Mouse (Mus musculus): ENCODE measurements at regions not wholly inside any gene's neighbourhood (a gene's known extent, or its start where the extent isn't known, plus 50 kb on each side); places are given as distances from the start of the nearest gene placed in this dataset.

DNA sequence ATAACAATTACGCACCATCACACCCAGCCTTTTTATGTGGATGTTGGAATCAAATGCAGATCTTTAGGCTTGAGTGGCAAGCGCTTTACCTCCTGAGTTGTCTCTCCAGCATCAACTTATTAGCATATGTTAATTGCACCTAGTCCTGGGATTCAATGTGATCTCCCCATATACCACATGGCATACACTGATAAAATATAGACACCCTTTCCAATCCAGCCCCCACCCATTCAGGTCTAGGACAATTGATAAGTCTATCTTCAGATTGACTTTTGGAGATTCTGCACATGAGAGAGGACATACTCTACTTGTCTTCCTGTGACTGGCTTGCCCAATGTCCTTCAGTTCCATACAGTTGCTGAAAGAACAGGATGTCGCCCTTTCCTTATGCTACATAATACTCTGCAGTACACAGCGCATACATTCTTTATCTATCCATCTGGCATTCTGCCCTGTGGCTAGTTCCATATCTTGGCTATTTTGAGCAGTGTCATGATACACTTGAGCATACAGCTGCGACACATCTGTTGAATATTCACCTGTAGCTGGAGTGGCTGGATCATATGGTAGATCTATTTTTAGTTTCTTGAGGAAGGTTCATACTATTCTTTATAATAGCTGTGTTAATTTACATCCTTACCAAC lies 120.3 kb downstream of the Gsdmc2 start:
- no peak overlapping the region for H3K9ac ChIP-seq
- WGBS = 87% methylated on average over 5 of the region's 5 CpGs
- ATAC-seq (ENCODE audit: insufficient read depth, low FRiP score, low read depth) = no peak

DNA sequence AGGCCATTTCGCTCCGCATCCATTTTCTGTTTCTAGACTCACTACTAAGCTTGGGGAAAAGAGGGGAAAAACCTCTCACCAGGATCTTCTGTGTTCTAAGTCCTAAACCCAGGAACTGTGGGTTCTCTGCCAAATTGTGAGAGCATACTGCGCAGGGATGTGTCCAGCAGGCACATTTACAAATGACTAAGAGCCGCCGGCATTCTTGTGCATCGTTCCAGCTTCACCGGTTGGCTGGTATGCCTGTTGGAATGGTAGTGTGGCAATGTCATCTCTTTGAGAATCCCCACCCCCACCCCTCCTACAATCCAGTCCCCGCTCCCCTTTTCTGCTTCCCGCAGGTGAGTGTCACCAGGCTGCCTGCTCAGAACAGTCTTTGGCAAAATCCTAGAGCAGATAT lies 122.0 kb downstream of the Gsdmc2 start:
- Histone ChIP-seq H3K4me1 (peaks cover 3% of the 10 kb centered on the region; the same call in 1 of the 2 replicates), H3K4me3 (replicated peaks) (no peak overlapping the region), H3K4me2 (no peak overlapping the region), H3K9ac (no peak overlapping the region), H3K27me3 (replicated peaks) (no peaks in the 10 kb centered on the region), H3K27ac (no peak overlapping the region), H3K36me3 (no peaks in the 10 kb centered on the region), H3K9me3 (no peaks in the 10 kb centered on the region)
- 71% methylated on average over 9 of the region's 9 CpGs for WGBS
- no peak for ATAC-seq (ENCODE audit: insufficient read depth, low FRiP score, low read depth)

More for the DNA sequence above, 120.3 kb downstream of the Gsdmc2 start:
- Histone ChIP-seq H3K36me3 (no peaks in the 10 kb centered on the region), H3K9me3 (no peaks in the 10 kb centered on the region), H3K27ac (no peak overlapping the region), H3K4me1 (peaks cover 3% of the 10 kb centered on the region; the same call in 1 of the 2 replicates), H3K4me2 (no peak overlapping the region), H3K4me3 (replicated peaks) (no peak overlapping the region), H3K27me3 (replicated peaks) (no peaks in the 10 kb centered on the region)

GRCm38 (mm10) chr15:63721669-63722357 lies 123.2 kb downstream of the Gsdmc2 start:
- no peak for ATAC-seq (ENCODE audit: insufficient read depth, low FRiP score, low read depth)
- H3K27ac ChIP-seq = no peak overlapping the region
- 74% methylated on average over 3 of the region's 3 CpGs for WGBS

GRCm38 (mm10) chr15:63717812-63718211 lies 127.2 kb downstream of the Gsdmc2 start:
- Histone ChIP-seq H3K4me3 (replicated peaks) (no peak overlapping the region), H3K4me1 (peaks cover under 1% of the 10 kb centered on the region; the same call in 1 of the 2 replicates), H3K9ac (no peak overlapping the region), H3K27ac (no peak overlapping the region), H3K4me2 (no peak overlapping the region), H3K36me3 (no peaks in the 10 kb centered on the region), H3K9me3 (no peaks in the 10 kb centered on the region), H3K27me3 (replicated peaks) (no peaks in the 10 kb centered on the region)
- ATAC-seq (ENCODE audit: insufficient read depth, low FRiP score, low read depth) = no peak
- 91% methylated on average over 8 of the region's 8 CpGs for WGBS

More at GRCm38 (mm10) chr15:63721669-63722357, 123.2 kb downstream of the Gsdmc2 start:
- Histone ChIP-seq H3K4me2 (no peak overlapping the region), H3K27me3 (replicated peaks) (no peaks in the 10 kb centered on the region), H3K9ac (no peak overlapping the region), H3K4me1 (peaks cover 3% of the 10 kb centered on the region; the same call in 1 of the 2 replicates), H3K9me3 (no peaks in the 10 kb centered on the region), H3K36me3 (no peaks in the 10 kb centered on the region), H3K4me3 (replicated peaks) (no peak overlapping the region)

GRCm38 (mm10) chr15:63713697-63714096 lies 131.3 kb downstream of the Gsdmc2 start:
- 81% methylated on average over 3 of the region's 3 CpGs for whole genome bisulfite sequencing
- H3K4me2 ChIP-seq = no peak overlapping the region
- H3K9me3 ChIP-seq = no peaks in the 10 kb centered on the region
- H3K36me3 ChIP-seq = no peaks in the 10 kb centered on the region
- no peaks in the 10 kb centered on the region for H3K27me3 ChIP-seq (replicated peaks)
- H3K27ac ChIP-seq = no peak overlapping the region
- no peak overlapping the region for H3K4me3 ChIP-seq (replicated peaks)
- H3K4me1 ChIP-seq = no peaks in the 10 kb centered on the region
- no peak for ATAC-seq (ENCODE audit: insufficient read depth, low FRiP score, low read depth)
- H3K9ac ChIP-seq = no peak overlapping the region

- H3K4me1 ChIP-seq = no peaks in the 10 kb centered on the region
- no peak overlapping the region for H3K4me3 ChIP-seq (replicated peaks)
- H3K36me3 ChIP-seq = no peaks in the 10 kb centered on the region
- no peak for ATAC-seq (ENCODE audit: insufficient read depth, low FRiP score, low read depth)
- 17% methylated on average over 5 of the region's 5 CpGs for WGBS
- H3K9me3 ChIP-seq = no peaks in the 10 kb centered on the region
- no peak overlapping the region for H3K27ac ChIP-seq
- no peak overlapping the region for H3K9ac ChIP-seq
- H3K27me3 ChIP-seq (replicated peaks) = no peaks in the 10 kb centered on the region
- no peak overlapping the region for H3K4me2 ChIP-seq
Measured at GRCm38 (mm10) chr15:63710381-63710780, 134.6 kb downstream of the Gsdmc2 start.

GRCm38 (mm10) chr15:63709270-63709933 lies 135.6 kb downstream of the Gsdmc2 start:
- WGBS = 84% methylated on average over 4 of the region's 4 CpGs
- Histone ChIP-seq H3K4me1 (no peaks in the 10 kb centered on the region), H3K36me3 (no peaks in the 10 kb centered on the region), H3K4me3 (replicated peaks) (no peak overlapping the region), H3K27ac (no peak overlapping the region), H3K9me3 (no peaks in the 10 kb centered on the region), H3K9ac (no peak overlapping the region), H3K4me2 (no peak overlapping the region), H3K27me3 (replicated peaks) (no peaks in the 10 kb centered on the region)
- ATAC-seq (ENCODE audit: insufficient read depth, low FRiP score, low read depth) = peak; percentile 68; the same call in 1 of the 2 replicates

DNA sequence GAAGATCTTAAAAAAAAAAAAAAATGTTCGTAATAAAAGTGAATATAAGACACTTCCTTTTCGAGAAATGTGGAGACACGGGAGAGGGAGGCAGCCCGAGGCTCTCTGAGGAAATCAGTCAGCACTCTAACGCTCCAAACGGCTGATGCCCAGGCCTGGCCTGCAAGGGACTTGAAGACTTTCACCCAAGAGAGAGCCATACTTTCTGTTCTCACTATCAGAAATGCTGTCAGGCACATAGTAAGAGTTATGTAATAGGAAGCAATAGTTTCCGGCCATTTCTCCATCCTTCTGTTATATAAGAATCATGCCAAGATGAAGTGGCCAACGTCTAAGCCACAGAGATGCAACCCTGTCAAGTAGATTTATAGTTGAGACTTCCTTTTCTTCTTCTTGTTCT lies 140.3 kb downstream of the Gsdmc2 start:
- Histone ChIP-seq H3K4me3 (replicated peaks) (no peak overlapping the region), H3K36me3 (no peaks in the 10 kb centered on the region), H3K9ac (no peak overlapping the region), H3K27me3 (replicated peaks) (no peaks in the 10 kb centered on the region), H3K27ac (no peak overlapping the region), H3K4me1 (no peaks in the 10 kb centered on the region), H3K4me2 (no peak overlapping the region), H3K9me3 (no peaks in the 10 kb centered on the region)
- 75% methylated on average over 8 of the region's 8 CpGs for WGBS
- no peak for ATAC-seq (ENCODE audit: insufficient read depth, low FRiP score, low read depth)

- H3K9me3 ChIP-seq = no peaks in the 10 kb centered on the region
- no peaks in the 10 kb centered on the region for H3K4me1 ChIP-seq
- no peak overlapping the region for H3K4me3 ChIP-seq (replicated peaks)
- ATAC-seq (ENCODE audit: insufficient read depth, low FRiP score, low read depth) = no peak
- no peaks in the 10 kb centered on the region for H3K27me3 ChIP-seq (replicated peaks)
- H3K36me3 ChIP-seq = no peaks in the 10 kb centered on the region
- no peak overlapping the region for H3K9ac ChIP-seq
- H3K27ac ChIP-seq = no peak overlapping the region
- H3K4me2 ChIP-seq = no peak overlapping the region
- WGBS = 95% methylated on average over 10 of the region's 10 CpGs
Measured at GRCm38 (mm10) chr15:63697831-63698230, 147.1 kb downstream of the Gsdmc2 start.

DNA sequence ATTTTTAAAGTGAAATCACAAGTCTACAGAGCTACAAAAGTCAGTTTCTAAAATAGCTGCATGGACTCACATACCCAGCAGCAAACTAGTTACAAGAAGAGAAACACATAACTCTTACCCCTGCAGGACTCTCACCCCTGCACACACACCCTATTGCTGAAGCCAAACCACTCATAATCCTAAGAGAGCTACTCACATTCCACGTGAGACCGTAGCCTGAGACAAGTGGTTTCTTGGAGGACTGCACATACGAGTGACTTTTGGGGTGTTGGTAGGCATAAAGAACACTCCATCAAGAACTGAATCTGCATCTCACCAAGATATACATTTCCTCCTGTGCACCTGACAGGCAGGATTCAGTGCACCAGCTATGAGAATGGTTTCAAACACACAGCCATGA lies 150.8 kb downstream of the Gsdmc2 start:
- Histone ChIP-seq H3K4me3 (replicated peaks) (no peak overlapping the region), H3K4me2 (no peak overlapping the region), H3K4me1 (no peaks in the 10 kb centered on the region), H3K9ac (no peak overlapping the region), H3K27me3 (replicated peaks) (no peaks in the 10 kb centered on the region), H3K36me3 (no peaks in the 10 kb centered on the region), H3K27ac (no peak overlapping the region), H3K9me3 (no peaks in the 10 kb centered on the region)
- 78% methylated on average over 3 of the region's 3 CpGs for WGBS
- no peak for ATAC-seq (ENCODE audit: insufficient read depth, low FRiP score, low read depth)

DNA sequence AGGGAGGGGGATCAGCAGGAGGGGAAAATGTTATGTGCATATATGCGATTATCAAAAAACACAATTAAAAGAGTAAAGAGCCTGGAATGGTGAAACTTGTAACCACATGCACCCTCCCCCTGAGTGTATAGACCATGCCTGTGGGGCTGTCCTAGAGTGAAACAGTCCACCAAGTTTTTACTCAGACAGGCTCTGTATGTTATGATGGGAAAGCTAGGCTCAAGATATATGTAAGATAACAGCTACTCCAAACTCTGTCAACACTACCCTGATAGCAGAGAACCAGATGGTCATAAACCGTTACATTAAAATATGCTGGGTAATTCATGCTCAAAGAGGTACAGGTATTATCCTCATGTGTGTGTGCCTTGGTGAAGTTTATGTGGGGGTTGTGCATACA lies 151.4 kb downstream of the Gsdmc2 start:
- H3K4me2 ChIP-seq = no peak overlapping the region
- no peaks in the 10 kb centered on the region for H3K36me3 ChIP-seq
- no peak overlapping the region for H3K27ac ChIP-seq
- ATAC-seq (ENCODE audit: insufficient read depth, low FRiP score, low read depth) = no peak
- no peak overlapping the region for H3K9ac ChIP-seq
- H3K27me3 ChIP-seq (replicated peaks) = no peaks in the 10 kb centered on the region
- no peaks in the 10 kb centered on the region for H3K4me1 ChIP-seq
- 79% methylated on average over 2 of the region's 2 CpGs for WGBS
- H3K4me3 ChIP-seq (replicated peaks) = no peak overlapping the region
- H3K9me3 ChIP-seq = no peaks in the 10 kb centered on the region
